Comparison of ENCODE assay signal across 25 mouse cellular contexts in the genomic region with DNA sequence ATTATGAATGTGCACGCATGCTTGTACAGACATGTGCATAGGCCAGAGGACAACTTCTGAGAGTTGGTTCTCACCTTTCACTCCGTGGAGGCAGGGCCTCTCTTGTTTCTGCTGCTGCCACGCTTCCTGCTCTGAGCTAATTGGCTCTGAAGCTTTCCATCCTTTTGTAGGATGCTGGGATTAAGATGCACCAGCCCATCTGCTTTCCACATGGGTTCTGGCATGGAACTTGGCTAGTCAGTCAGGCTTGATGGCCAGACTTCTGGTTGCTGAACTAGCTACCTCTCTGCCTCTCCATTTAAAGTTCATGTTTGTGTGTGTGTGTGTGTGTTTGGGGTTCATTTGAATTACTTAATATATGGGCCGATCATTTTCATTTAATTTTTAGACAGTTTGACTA. TPM values are rescaled to one million over a fixed set of nuclear protein-coding genes. Genes with fewer than 3 reads are reported as not detected.
A peak's percentile ranks its signal among the peaks of the same experiment; 100 is the strongest.
DNase-seq lines count a peak whose midpoint lies in the region; ATAC-seq and TF ChIP-seq lines count a peak whose summit lies in the region.
"Had no signal": no experiment of that assay in that cellular context is flagged by ENCODE, and none has a peak within 500 bp of the region (broad histone marks: within the 10 kb centered on the region; RNA-seq: fewer than 3 reads in every experiment).

No protein-coding gene starts in this region.

- 43% methylated on average over 4 of the region's 4 CpGs for WGBS in forebrain, embryonic 15.5 days
- WGBS in forebrain, embryonic 10.5 days = 61% methylated on average over 4 of the region's 4 CpGs
- 50% methylated on average over 4 of the region's 4 CpGs for WGBS in midbrain, postnatal 0 days
- 62% methylated on average over 4 of the region's 4 CpGs for WGBS in midbrain, embryonic 11.5 days
- 45% methylated on average over 4 of the region's 4 CpGs for WGBS in kidney, embryonic 16.5 days
- 64% methylated on average over 4 of the region's 4 CpGs for WGBS in heart, embryonic 10.5 days

- peak; percentile 53; the same call in 1 of the 2 replicates for ATAC-seq in forebrain, embryonic 15.5 days (replicated peaks)
- ATAC-seq in midbrain, postnatal 0 days (ENCODE audit: low FRiP score) = no peak
- ATAC-seq in midbrain, embryonic 11.5 days (ENCODE audit: low FRiP score) = no peak
- no peak for ATAC-seq in kidney, embryonic 16.5 days (ENCODE audit: low FRiP score, low TSS enrichment)
- ATAC-seq: activated CD4-positive, CD25-positive, alpha-beta regulatory T cell, adult 4 months; intestine, embryonic 16.5 days had no signal

- H3K9me3 ChIP-seq in forebrain, embryonic 15.5 days = no peaks in the 10 kb centered on the region
- H3K9me3 ChIP-seq in forebrain, embryonic 10.5 days = 0 out of 2 replicates have a peak, but pooled peaks cover 2% of the 10 kb centered on the region
- no peaks in the 10 kb centered on the region for H3K9me3 ChIP-seq in midbrain, postnatal 0 days (ENCODE audit: low read length)
- no peaks in the 10 kb centered on the region for H3K9me3 ChIP-seq in midbrain, embryonic 11.5 days (ENCODE audit: control insufficient read depth, low read length)
- H3K9me3 ChIP-seq in kidney, embryonic 16.5 days (ENCODE audit: low read length) = peaks cover 2% of the 10 kb centered on the region; the same call in 1 of the 2 replicates
- H3K9me3 ChIP-seq in heart, embryonic 10.5 days = no peaks in the 10 kb centered on the region
- H3K9me3 ChIP-seq: heart, embryonic 15.5 days; hindbrain, embryonic 12.5 days; neural tube, embryonic 13.5 days had no signal

- peak; percentile 79 to 80 for DNase-seq in cerebellum, postnatal 10 days
- no peak for DNase-seq in cerebellum, adult 11-12 months
- DNase-seq in forebrain, embryonic 10.5 days (ENCODE audit: extremely low spot score, low spot score) = no peak
- DNase-seq in midbrain, postnatal 0 days (ENCODE audit: low spot score) = peak; percentile 53
- DNase-seq in midbrain, embryonic 11.5 days (ENCODE audit: low spot score, missing footprints) = no peak
- no peak for DNase-seq in heart, embryonic 10.5 days (ENCODE audit: low spot score)
- DNase-seq: adrenal gland, adult 2 months; cerebellum, adult 18-20 months; embryo, embryonic 11 days; kidney, adult 8-10 months; kidney, postnatal 10 days; layer of hippocampus, postnatal 36 days; liver; lung, embryonic 14.5 days; lung, postnatal 14 days; thymus, adult 2 months; thymus, postnatal 4 days had no signal

- no peak overlapping the region for H3K9ac ChIP-seq in forebrain, embryonic 15.5 days (replicated peaks)
- H3K9ac ChIP-seq in midbrain, postnatal 0 days (replicated peaks; ENCODE audit: low read length, poor library complexity, severe bottlenecking) = no peak overlapping the region
- no peak overlapping the region for H3K9ac ChIP-seq in midbrain, embryonic 11.5 days (ENCODE audit: low read length)
- no peak overlapping the region for H3K9ac ChIP-seq in kidney, embryonic 16.5 days (replicated peaks; ENCODE audit: low read length)
- H3K9ac ChIP-seq: heart, embryonic 15.5 days; hindbrain, embryonic 12.5 days; liver, embryonic 14.5 days; lung, embryonic 14.5 days; neural tube, embryonic 13.5 days had no signal

- H3K4me1 ChIP-seq in forebrain, embryonic 15.5 days = peaks cover 9% of the 10 kb centered on the region; the same call in 1 of the 2 replicates
- H3K4me1 ChIP-seq in forebrain, embryonic 10.5 days = peaks cover 13% of the 10 kb centered on the region
- H3K4me1 ChIP-seq in midbrain, postnatal 0 days (ENCODE audit: insufficient read depth, low read length) = no peaks in the 10 kb centered on the region
- H3K4me1 ChIP-seq in midbrain, embryonic 11.5 days (ENCODE audit: control insufficient read depth, insufficient read depth, low read length) = peaks cover 6% of the 10 kb centered on the region; the same call in 1 of the 2 replicates
- no peaks in the 10 kb centered on the region for H3K4me1 ChIP-seq in kidney, embryonic 16.5 days (ENCODE audit: insufficient read depth, low read length)
- H3K4me1 ChIP-seq in heart, embryonic 10.5 days = no peaks in the 10 kb centered on the region
- H3K4me1 ChIP-seq: heart, embryonic 15.5 days; hindbrain, embryonic 12.5 days; neural tube, embryonic 13.5 days had no signal

- no peak overlapping the region for H3K27ac ChIP-seq in forebrain, embryonic 15.5 days (replicated peaks)
- no peak overlapping the region for H3K27ac ChIP-seq in forebrain, embryonic 10.5 days
- no peak overlapping the region for H3K27ac ChIP-seq in midbrain, postnatal 0 days (ENCODE audit: low read depth, low read length)
- H3K27ac ChIP-seq in midbrain, embryonic 11.5 days (ENCODE audit: low read depth, low read length) = no peak overlapping the region
- H3K27ac ChIP-seq in kidney, embryonic 16.5 days (ENCODE audit: low read length) = no peak overlapping the region
- no peak overlapping the region for H3K27ac ChIP-seq in heart, embryonic 10.5 days
- H3K27ac ChIP-seq: heart, embryonic 15.5 days; hindbrain, embryonic 12.5 days; liver, embryonic 14.5 days; neural tube, embryonic 13.5 days had no signal

- H3K4me3 ChIP-seq in forebrain, embryonic 15.5 days = no peak overlapping the region
- no peak overlapping the region for H3K4me3 ChIP-seq in forebrain, embryonic 10.5 days
- H3K4me3 ChIP-seq in midbrain, postnatal 0 days (ENCODE audit: low read depth, low read length) = no peak overlapping the region
- no peak overlapping the region for H3K4me3 ChIP-seq in midbrain, embryonic 11.5 days (ENCODE audit: low read depth, low read length)
- no peak overlapping the region for H3K4me3 ChIP-seq in kidney, embryonic 16.5 days (ENCODE audit: low read length)
- H3K4me3 ChIP-seq in heart, embryonic 10.5 days = no peak overlapping the region
- H3K4me3 ChIP-seq: heart, embryonic 15.5 days; hindbrain, embryonic 12.5 days; neural tube, embryonic 13.5 days had no signal

- no peak for TF ChIP-seq CTCF in midbrain, postnatal 0 days (IDR thresholded peaks at IDR 0.05)

- H3K4me2 ChIP-seq in forebrain, embryonic 15.5 days (replicated peaks) = no peak overlapping the region
- H3K4me2 ChIP-seq in midbrain, postnatal 0 days (ENCODE audit: low read depth, low read length, poor library complexity, severe bottlenecking) = no peak overlapping the region
- H3K4me2 ChIP-seq in midbrain, embryonic 11.5 days = no peak overlapping the region
- H3K4me2 ChIP-seq in kidney, embryonic 16.5 days (replicated peaks; ENCODE audit: low read depth, low read length) = no peak overlapping the region
- H3K4me2 ChIP-seq: heart, embryonic 15.5 days; hindbrain, embryonic 12.5 days; lung, embryonic 14.5 days; neural tube, embryonic 13.5 days had no signal

- H3K36me3 ChIP-seq in forebrain, embryonic 15.5 days = no peaks in the 10 kb centered on the region
- H3K36me3 ChIP-seq in forebrain, embryonic 10.5 days (replicated peaks) = no peaks in the 10 kb centered on the region
- no peaks in the 10 kb centered on the region for H3K36me3 ChIP-seq in midbrain, postnatal 0 days (ENCODE audit: insufficient read depth, low read length)
- no peaks in the 10 kb centered on the region for H3K36me3 ChIP-seq in midbrain, embryonic 11.5 days (ENCODE audit: control insufficient read depth, insufficient read depth, low read length)
- no peaks in the 10 kb centered on the region for H3K36me3 ChIP-seq in kidney, embryonic 16.5 days (ENCODE audit: insufficient read depth, low read length)
- H3K36me3 ChIP-seq in heart, embryonic 10.5 days = no peaks in the 10 kb centered on the region
- H3K36me3 ChIP-seq: heart, embryonic 15.5 days; hindbrain, embryonic 12.5 days; neural tube, embryonic 13.5 days had no signal

- H3K27me3 ChIP-seq in forebrain, embryonic 15.5 days = no peaks in the 10 kb centered on the region
- H3K27me3 ChIP-seq in forebrain, embryonic 10.5 days (ENCODE audit: poor library complexity, severe bottlenecking) = no peaks in the 10 kb centered on the region
- H3K27me3 ChIP-seq in midbrain, postnatal 0 days (ENCODE audit: insufficient read depth, low read length) = no peaks in the 10 kb centered on the region
- H3K27me3 ChIP-seq in midbrain, embryonic 11.5 days (ENCODE audit: control insufficient read depth, insufficient read depth, low read length) = no peaks in the 10 kb centered on the region
- no peaks in the 10 kb centered on the region for H3K27me3 ChIP-seq in kidney, embryonic 16.5 days (ENCODE audit: insufficient read depth, low read length)
- no peaks in the 10 kb centered on the region for H3K27me3 ChIP-seq in heart, embryonic 10.5 days (ENCODE audit: insufficient read depth, poor library complexity, severe bottlenecking)
- H3K27me3 ChIP-seq: heart, embryonic 15.5 days; hindbrain, embryonic 12.5 days; neural tube, embryonic 13.5 days had no signal

RNA-seq across cellular contexts. Expression of a gene that starts 41.5 kb away (rescaled TPM):
- 156 and 160 TPM in 2 replicates for polyA plus RNA-seq in forebrain, embryonic 15.5 days (2015; fragmentation: Nextera tagmentation; extraction: Ambion mirVana)
- 194 and 213 TPM in 2 replicates for polyA plus RNA-seq in forebrain, embryonic 10.5 days (2016; fragmentation: Nextera tagmentation; extraction: Ambion mirVana)
- 226 and 229 TPM in 2 replicates for total RNA-seq in midbrain, postnatal 0 days (2014; rRNA removed)
- polyA plus RNA-seq in midbrain, postnatal 0 days (2015; fragmentation: Nextera tagmentation; extraction: Ambion mirVana) = 235 and 251 TPM in 2 replicates
- polyA plus RNA-seq in midbrain, embryonic 11.5 days (2014; fragmentation: Nextera tagmentation; extraction: Ambion mirVana) = 84.1 and 88.6 TPM in 2 replicates
- polyA plus RNA-seq in kidney, embryonic 16.5 days (2015; fragmentation: Nextera tagmentation; extraction: Ambion mirVana) = 286 and 293 TPM in 2 replicates
- 244 and 290 TPM in 2 replicates for polyA plus RNA-seq in heart, embryonic 10.5 days (2016; fragmentation: Nextera tagmentation; extraction: Ambion mirVana)

Comparison
In these comparisons a context has a peak if more than half of its experiments do, and no peak if none do; other contexts are left out.
1. DNase-seq: peak in cerebellum, postnatal 10 days (2 of 2) and midbrain, postnatal 0 days (single experiment); none in cerebellum, adult 11-12 months (single experiment), forebrain, embryonic 10.5 days (single experiment), midbrain, embryonic 11.5 days (single experiment) and heart, embryonic 10.5 days (single experiment).